Mouse (Mus musculus): ENCODE results near the gene A930004D18Rik. TPM values are rescaled to one million over a fixed set of nuclear protein-coding genes. Genes with fewer than 3 reads are reported as not detected.

Gene A930004D18Rik
- total RNA-seq, 4 experiments from 2014 or later: 3.5 to 7.3 (median 5.5) TPM

GRCm38 (mm10) chr2:18053243-18053950, 15.9 kb upstream of the A930004D18Rik start:
- no peak for DNase-seq (ENCODE audit: low spot score)

- DNase-seq (ENCODE audit: low spot score): no peak
Measured at GRCm38 (mm10) chr2:18052581-18052980, 15.0 kb upstream of the A930004D18Rik start.

GRCm38 (mm10) chr2:18051831-18052170, 14.3 kb upstream of the A930004D18Rik start:
- DNase-seq (ENCODE audit: low spot score): no peak

- no peak for DNase-seq (ENCODE audit: low spot score)
Measured at GRCm38 (mm10) chr2:18051026-18051830, 13.7 kb upstream of the A930004D18Rik start.

- DNase-seq (ENCODE audit: low spot score): peak; percentile 38
Measured at GRCm38 (mm10) chr2:18050541-18050985, 13.0 kb upstream of the A930004D18Rik start.

GRCm38 (mm10) chr2:18050018-18050417, 12.5 kb upstream of the A930004D18Rik start:
- DNase-seq (ENCODE audit: low spot score): no peak

- DNase-seq (ENCODE audit: low spot score): no peak
Measured at GRCm38 (mm10) chr2:18049279-18049821, 11.8 kb upstream of the A930004D18Rik start.

GRCm38 (mm10) chr2:18048453-18049075, 11.0 kb upstream of the A930004D18Rik start, which contains the start of gene Skida1:
Gene Skida1 (minus strand): TSS chr2:18049051.
- peak; percentile 41 for DNase-seq (ENCODE audit: low spot score)

GRCm38 (mm10) chr2:18047646-18048452, 10.3 kb upstream of the A930004D18Rik start:
- DNase-seq (ENCODE audit: low spot score): no peak

- DNase-seq (ENCODE audit: low spot score): peak; percentile 67
Measured at GRCm38 (mm10) chr2:18046758-18047645, 9.5 kb upstream of the A930004D18Rik start.

- no peak for DNase-seq (ENCODE audit: low spot score)
Measured at GRCm38 (mm10) chr2:18046186-18046585, 8.6 kb upstream of the A930004D18Rik start.

- DNase-seq (ENCODE audit: low spot score): no peak
Measured at GRCm38 (mm10) chr2:18045781-18046181, 8.2 kb upstream of the A930004D18Rik start.

GRCm38 (mm10) chr2:18045143-18045780, 7.7 kb upstream of the A930004D18Rik start:
- no peak for DNase-seq (ENCODE audit: low spot score)

GRCm38 (mm10) chr2:18041199-18041885, 3.8 kb upstream of the A930004D18Rik start:
- DNase-seq (ENCODE audit: low spot score): no peak

GRCm38 (mm10) chr2:18040347-18041160, 3.0 kb upstream of the A930004D18Rik start:
- no peak for DNase-seq (ENCODE audit: low spot score)

GRCm38 (mm10) chr2:18039566-18040290, 2.2 kb upstream of the A930004D18Rik start:
- no peak for DNase-seq (ENCODE audit: low spot score)

- no peak for DNase-seq (ENCODE audit: low spot score)
Measured at GRCm38 (mm10) chr2:18038895-18039371, 1.4 kb upstream of the A930004D18Rik start.

Data from heart, adult 8-10 months (tissue).